Mouse (Mus musculus) testis, postnatal 14 days (tissue): ENCODE measurements at regions not wholly inside any gene's neighbourhood (a gene's known extent, or its start where the extent isn't known, plus 50 kb on each side); places are given as distances from the start of the nearest gene placed in this dataset.

ENCODE experiments used
- DNase-seq: peaks from one replicate; pipeline ENCODE4 v3.0.0; 2021; ENCODE audit warnings: low spot score

GRCm38 (mm10) chr17:4301142-4301853 is 605.2 kb upstream of the Nox3 start:
- no peak for DNase-seq

GRCm38 (mm10) chr17:4311785-4312379 is 615.8 kb upstream of the Nox3 start:
- DNase-seq, result no peak

GRCm38 (mm10) chr17:4319141-4319540 is 623.1 kb upstream of the Nox3 start:
- no peak for DNase-seq

GRCm38 (mm10) chr17:4328810-4329209 is 632.7 kb upstream of the Nox3 start:
- DNase-seq, result no peak

- no peak for DNase-seq
Measured at GRCm38 (mm10) chr17:4331650-4332049, 635.6 kb upstream of the Nox3 start.

GRCm38 (mm10) chr17:4333091-4333490 is 637.0 kb upstream of the Nox3 start:
- DNase-seq, result no peak

- DNase-seq, result no peak
Measured at GRCm38 (mm10) chr17:4353018-4353417, 641.1 kb upstream of the Arid1b start.

- DNase-seq, result peak; percentile 21
Measured at GRCm38 (mm10) chr17:4355506-4356218, 638.5 kb upstream of the Arid1b start.

- no peak for DNase-seq
Measured at GRCm38 (mm10) chr17:4360413-4361320, 633.5 kb upstream of the Arid1b start.

- no peak for DNase-seq
Measured at GRCm38 (mm10) chr17:4365811-4366210, 628.3 kb upstream of the Arid1b start.

GRCm38 (mm10) chr17:4380449-4380848 is 613.7 kb upstream of the Arid1b start:
- no peak for DNase-seq

- no peak for DNase-seq
Measured at GRCm38 (mm10) chr17:4380873-4381272, 613.3 kb upstream of the Arid1b start.

- DNase-seq, result no peak
Measured at GRCm38 (mm10) chr17:4381896-4382685, 612.0 kb upstream of the Arid1b start.

GRCm38 (mm10) chr17:4382716-4383115 is 611.4 kb upstream of the Arid1b start:
- DNase-seq, result no peak

GRCm38 (mm10) chr17:4387616-4388015 is 606.5 kb upstream of the Arid1b start:
- DNase-seq, result no peak

GRCm38 (mm10) chr17:4390012-4390411 is 604.1 kb upstream of the Arid1b start:
- no peak for DNase-seq

GRCm38 (mm10) chr17:4390577-4390976 is 603.6 kb upstream of the Arid1b start:
- no peak for DNase-seq

GRCm38 (mm10) chr17:4391210-4391609 is 602.9 kb upstream of the Arid1b start:
- DNase-seq, result no peak

GRCm38 (mm10) chr17:4396119-4396518 is 598.0 kb upstream of the Arid1b start:
- DNase-seq, result no peak

GRCm38 (mm10) chr17:4417686-4418085 is 576.4 kb upstream of the Arid1b start:
- no peak for DNase-seq

GRCm38 (mm10) chr17:4424451-4425168 is 569.5 kb upstream of the Arid1b start:
- DNase-seq, result no peak
